Mouse (Mus musculus): ENCODE data around the gene Zfp600. TPM values are rescaled to one million over a fixed set of nuclear protein-coding genes. Genes with fewer than 3 reads are reported as not detected.
"Not testable (repeated sequence)": the region's sequence is repeated elsewhere in the genome, so short reads cannot be mapped to it uniquely, and the experiment has no call there.

Gene Zfp600
- polyA plus RNA-seq, 1 experiment from 2014 or later, result not detected

DNA sequence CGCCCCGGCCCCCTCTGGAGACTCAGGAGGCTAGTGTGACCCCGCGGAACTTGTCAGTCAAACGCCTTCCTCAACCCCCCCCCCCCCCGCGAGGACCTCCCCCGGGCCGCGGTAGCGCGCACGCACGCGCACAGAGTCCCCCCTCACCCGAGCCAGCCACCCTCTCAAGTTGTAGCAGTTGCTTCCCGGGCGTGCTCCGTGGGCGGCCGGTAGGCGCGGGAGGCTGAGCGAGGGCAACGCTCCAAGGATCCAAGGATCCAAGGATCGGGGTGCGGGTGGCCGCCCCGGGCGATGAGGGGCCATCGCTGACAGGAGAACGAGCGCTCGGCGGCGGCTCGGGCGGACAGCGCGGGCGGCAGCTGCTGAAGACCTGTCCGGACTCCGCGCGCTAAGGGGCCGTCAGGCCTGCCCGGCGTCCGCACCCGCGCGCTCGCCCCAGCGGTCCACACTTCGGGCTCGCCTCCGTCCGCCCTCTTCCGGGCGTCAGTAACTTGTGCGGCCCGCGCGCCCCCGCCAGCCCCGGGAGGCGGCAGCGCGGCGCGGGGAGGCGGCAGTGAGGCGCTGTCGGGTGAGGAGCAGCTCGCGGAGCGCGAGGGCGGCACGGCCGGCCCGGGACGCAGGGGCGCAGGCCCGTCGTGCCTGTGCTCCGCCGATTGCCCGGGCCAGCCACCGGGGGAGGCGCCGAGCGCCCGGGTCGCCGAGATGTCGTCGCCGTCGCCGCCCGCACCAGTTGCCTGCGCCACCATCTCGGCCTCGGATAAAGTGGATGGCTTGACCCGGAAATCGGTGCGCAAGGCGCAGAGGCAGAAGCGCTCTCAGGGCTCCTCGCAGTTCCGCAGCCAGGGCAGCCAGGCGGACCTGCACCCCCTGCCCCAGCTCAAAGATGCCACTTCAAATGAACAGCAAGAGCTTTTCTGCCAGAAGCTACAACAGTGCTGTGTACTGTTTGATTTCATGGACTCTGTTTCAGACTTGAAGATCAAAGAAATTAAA lies 82.9 kb downstream of the Zfp600 start:
- 6% methylated on average over 18 of the region's 113 CpGs for WGBS

DNA sequence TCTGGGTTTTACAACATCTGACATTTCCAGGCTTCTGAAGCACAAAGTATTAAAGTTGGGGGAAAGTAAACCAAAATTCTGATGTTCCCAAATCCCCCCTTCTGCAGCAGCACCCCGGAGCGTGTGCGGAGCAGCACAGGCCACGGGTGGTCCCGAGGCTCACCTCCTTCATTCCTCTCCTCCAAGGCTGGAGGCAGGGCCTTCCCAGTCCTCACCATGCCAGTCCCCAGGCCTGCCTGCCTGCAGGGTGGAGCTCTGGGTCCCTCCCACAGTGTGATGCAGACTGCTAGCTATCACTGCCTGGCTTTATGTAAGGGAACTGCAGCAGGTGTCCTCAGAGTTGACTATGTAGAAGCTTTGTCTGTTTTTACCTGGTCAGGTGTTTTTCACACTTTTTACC lies 85.5 kb downstream of the Zfp600 start:
- H3K9me3 ChIP-seq (ENCODE audit: control insufficient read depth, low read depth, low read length); H3K27ac ChIP-seq (ENCODE audit: low read length); H3K9ac ChIP-seq (replicated peaks; ENCODE audit: low read depth, low read length); H3K4me3 ChIP-seq (ENCODE audit: low read depth, low read length); H3K36me3 ChIP-seq (ENCODE audit: control insufficient read depth, insufficient read depth, low read length); H3K27me3 ChIP-seq (ENCODE audit: control insufficient read depth, insufficient read depth, low read length); H3K4me2 ChIP-seq (replicated peaks; ENCODE audit: low read depth, low read length); ATAC-seq (ENCODE audit: insufficient number of reproducible peaks, insufficient read depth, low FRiP score, low read depth); H3K4me1 ChIP-seq (ENCODE audit: control insufficient read depth, insufficient read depth, low read length): not testable (repeated sequence)
- 60% methylated on average over 5 of the region's 5 CpGs for WGBS

More for the DNA sequence above, 82.9 kb downstream of the Zfp600 start:
- peak; percentile 82 for ATAC-seq (ENCODE audit: insufficient number of reproducible peaks, insufficient read depth, low FRiP score, low read depth)
- not testable (repeated sequence) for H3K9me3 ChIP-seq (ENCODE audit: control insufficient read depth, low read depth, low read length); H3K4me2 ChIP-seq (replicated peaks; ENCODE audit: low read depth, low read length); H3K27ac ChIP-seq (ENCODE audit: low read length); H3K9ac ChIP-seq (replicated peaks; ENCODE audit: low read depth, low read length); H3K27me3 ChIP-seq (ENCODE audit: control insufficient read depth, insufficient read depth, low read length); H3K4me1 ChIP-seq (ENCODE audit: control insufficient read depth, insufficient read depth, low read length); H3K36me3 ChIP-seq (ENCODE audit: control insufficient read depth, insufficient read depth, low read length); H3K4me3 ChIP-seq (ENCODE audit: low read depth, low read length)

Other genes starting within 250 kb of the Zfp600 start
- 0.18 and 0.32 TPM in 2 replicates for gene Zfp987, start 59.5 kb upstream of the Zfp600 start, polyA plus RNA-seq (2014; fragmentation: Nextera tagmentation; extraction: Ambion mirVana)